Mouse (Mus musculus): Measurements from ENCODE around the gene Rabep1.

GRCm38 (mm10) chr11:70870407-70870806, 25.8 kb downstream of the Rabep1 start:
- TF ChIP-seq CTCF (IDR thresholded peaks at IDR 0.05; ENCODE audit: control insufficient read depth, insufficient read depth, insufficient read length) (no peak), USF1 (IDR thresholded peaks at IDR 0.05; ENCODE audit: low read depth) (no peak)
